Mouse (Mus musculus) gastrocnemius, postnatal 36 days (tissue): ENCODE measurements around the gene Clgn. TPM values are rescaled to one million over a fixed set of nuclear protein-coding genes. Genes with fewer than 3 reads are reported as not detected.
"Not testable (repeated sequence)": the region's sequence is repeated elsewhere in the genome, so short reads cannot be mapped to it uniquely, and the experiment has no call there.

Source experiments
- DNase-seq, 2 experiments: peaks; one replicate each; pipeline ENCODE4 v3.0.0; 2022
- intact Hi-C: fragments of 180-260 bp; cut with DNase I; formaldehyde crosslinking; loops from one replicate; pipeline ENCODE4 v1.15.1; 2025
- total RNA-seq, 2 experiments: library from RNA; stranded (reverse); gene quantifications; 2 replicates each; pipeline ENCODE4 v1.2.3; 2021

The Clgn gene
- total RNA-seq, 2 experiments from 2014 or later, result not detected

DNA sequence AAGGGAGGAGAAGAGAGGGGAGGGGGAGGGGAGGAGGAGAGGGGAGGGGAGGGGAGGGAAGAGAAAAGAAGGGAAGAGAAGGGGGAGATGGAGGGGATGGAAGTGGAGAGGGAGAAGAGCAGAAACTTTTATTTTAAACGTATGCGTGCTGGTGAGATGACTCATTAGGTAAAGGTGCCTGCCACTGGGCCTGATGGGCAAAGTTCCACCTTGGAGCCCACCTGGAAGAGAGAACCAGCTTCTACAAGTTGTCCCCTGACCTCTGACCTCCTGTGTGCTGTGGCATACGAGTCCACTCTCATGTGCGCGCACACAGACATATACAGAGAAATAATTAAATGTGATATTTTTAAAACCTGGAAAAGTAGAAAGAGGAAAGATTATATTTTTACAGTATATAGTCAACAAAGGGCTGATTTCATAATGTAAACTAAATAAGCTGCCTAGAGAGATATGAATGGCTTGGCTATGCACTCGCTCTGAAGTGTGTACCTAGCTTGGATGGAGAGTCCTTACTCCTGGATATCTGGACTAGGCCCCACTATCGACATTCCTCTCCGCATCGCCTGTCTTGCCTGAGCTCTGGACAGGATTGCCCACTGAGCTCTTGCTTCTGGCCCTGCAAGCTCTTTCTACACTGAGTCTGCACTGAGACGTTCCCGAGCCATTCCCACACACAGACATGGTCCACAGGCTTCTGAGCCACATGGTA is 29.3 kb downstream of the Clgn start:
- no peak for DNase-seq
- intact Hi-C loops, result no loop called here

DNA sequence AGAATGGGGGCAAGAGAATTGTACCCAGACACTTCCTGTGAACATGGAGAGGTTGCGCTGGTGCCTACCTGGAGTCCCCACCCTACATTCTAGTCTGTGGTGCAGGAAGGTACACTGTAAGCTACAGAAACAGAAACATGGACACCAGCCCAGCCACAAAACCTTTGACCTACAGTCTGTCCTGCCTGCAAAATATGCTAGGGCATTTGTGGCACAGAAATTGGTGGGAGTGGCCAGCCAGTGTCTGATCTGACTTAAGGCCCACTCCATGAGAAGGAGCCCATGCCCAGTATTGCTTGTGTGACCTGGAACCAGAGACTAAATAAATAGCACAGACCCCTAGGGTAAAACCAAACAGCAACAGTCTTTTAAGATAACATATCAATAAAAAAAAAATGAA is 31.7 kb downstream of the Clgn start:
- intact Hi-C loops, result no loop called here
- DNase-seq, result no peak

DNA sequence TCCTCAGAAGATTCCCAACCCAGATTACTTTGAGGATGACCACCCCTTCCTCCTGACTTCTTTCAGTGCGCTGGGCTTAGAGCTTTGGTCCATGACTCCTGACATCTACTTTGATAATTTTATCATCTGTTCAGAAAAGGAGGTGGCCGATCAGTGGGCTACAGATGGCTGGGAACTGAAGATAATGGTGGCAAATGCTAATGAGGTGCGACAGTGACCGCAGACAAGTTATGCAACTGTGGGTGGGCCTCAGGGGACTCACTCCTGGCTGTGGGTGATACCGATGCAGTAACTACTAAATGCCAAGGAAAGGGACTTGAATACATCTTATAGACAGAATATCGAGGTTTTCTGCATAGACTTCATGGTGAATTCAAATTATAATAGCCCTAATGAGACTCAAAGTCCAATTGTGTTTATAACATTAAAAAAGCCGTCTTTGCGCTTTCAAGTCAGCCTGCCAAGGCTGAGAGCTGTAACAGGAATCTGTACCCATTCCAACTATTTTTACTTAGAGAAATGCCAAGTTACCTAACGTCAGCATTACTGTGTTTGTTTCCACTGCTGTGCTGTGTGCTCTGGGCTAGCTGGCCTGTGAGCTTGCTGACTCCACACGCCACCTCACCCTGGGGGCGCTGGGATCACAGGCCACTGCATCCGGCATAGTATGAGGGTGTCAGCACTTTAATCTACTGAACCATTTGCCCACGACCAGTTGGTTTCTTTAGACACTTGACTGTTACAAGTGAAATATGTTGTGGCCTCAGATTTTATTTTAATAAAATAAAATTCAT is 33.6 kb downstream of the Clgn start:
- intact Hi-C loops, result no loop called here
- DNase-seq, result no peak

DNA sequence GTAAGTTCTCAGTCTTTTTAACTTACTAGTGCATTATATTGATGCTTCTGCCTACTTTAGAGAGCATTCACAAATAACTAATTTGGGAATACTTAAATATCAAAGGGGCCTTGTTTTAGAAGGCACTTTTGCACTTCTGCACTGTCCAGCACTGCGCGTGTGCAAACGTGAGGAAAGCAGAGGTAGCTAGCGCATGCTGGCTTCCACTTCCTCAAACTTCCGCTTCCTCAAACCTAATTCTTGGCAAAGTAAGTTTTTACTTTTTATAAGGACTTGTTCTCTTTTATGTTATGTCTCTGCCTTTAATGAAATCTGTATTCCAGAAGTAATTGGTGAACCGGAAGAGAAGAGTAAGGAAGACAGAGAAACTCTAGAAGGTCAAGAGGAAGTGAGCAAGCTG is 35.5 kb downstream of the Clgn start:
- no peak for DNase-seq
- intact Hi-C loops, result no loop called here

DNA sequence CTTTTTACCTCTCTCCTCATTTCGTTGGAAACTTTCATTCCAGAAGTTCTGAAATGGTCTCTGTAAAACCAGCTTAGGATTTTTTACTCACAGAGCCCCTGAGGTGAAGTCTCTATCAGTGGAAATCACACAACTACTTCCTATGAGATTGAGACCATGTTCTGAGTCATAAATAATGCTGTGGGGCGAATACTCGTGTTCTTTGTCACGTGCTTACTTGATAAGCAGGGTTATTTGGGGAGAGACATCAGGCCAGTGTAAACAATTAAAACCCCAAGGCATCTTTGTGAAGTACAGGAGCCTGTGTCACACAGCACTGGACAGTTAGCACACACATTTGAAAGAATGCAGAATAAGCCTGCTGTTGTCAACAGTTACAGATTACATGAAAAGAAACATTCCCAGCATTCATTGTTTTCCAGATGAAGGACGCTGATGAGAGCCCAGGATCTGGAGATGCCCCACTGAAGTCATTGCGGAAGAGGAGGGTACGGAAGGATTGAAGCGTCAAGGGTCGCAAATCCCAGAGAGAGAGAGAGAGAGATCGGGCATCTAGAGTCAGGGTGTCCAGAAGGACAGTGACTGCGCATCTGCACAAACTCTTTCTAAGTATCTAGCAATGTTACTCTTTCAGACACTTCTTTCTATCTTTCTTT is 36.6 kb downstream of the Clgn start:
- intact Hi-C loops, result no loop called here
- DNase-seq, result no peak

DNA sequence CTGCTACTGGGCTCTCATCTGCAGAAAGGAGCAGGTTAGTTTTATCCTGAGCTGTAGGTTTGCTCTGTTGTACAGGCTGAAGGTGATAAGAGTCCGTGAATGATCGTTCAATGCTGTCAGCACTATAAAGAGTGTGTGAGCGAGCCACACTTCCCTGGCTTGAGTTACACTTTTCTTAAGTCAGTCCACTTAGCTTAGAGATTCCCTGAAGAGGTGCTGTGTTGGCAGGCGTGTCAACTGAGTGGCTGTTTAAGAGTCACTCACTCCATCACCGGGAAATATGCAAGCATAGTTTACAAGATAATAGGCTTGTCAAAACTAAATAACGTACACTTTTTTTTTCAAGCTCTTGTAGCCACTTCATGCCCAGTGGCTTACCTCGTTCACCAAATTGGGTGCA is 37.3 kb downstream of the Clgn start:
- intact Hi-C loops, result no loop called here

DNA sequence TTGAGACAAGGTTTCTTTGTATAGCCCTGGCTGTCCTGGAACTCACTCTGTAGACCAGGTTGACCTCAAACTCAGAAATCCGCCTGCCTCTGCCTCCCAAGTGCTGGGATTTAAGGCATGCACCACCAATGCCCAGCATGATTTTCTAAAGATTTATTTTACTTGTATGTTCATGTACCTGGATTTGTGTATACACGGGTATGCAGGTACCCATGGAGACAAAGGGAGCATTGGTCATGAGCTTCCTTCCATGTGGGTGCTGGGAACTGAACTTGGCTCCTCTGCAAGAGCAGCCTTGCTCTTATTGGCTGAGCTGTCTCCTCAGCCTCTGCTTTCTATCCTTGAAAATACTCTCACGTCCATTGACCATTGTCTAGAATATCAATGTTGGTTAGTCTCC is 39.0 kb downstream of the Clgn start:
- DNase-seq, intact Hi-C loops: not testable (repeated sequence)

More for the DNA sequence above, 37.3 kb downstream of the Clgn start:
- DNase-seq, result no peak

DNA sequence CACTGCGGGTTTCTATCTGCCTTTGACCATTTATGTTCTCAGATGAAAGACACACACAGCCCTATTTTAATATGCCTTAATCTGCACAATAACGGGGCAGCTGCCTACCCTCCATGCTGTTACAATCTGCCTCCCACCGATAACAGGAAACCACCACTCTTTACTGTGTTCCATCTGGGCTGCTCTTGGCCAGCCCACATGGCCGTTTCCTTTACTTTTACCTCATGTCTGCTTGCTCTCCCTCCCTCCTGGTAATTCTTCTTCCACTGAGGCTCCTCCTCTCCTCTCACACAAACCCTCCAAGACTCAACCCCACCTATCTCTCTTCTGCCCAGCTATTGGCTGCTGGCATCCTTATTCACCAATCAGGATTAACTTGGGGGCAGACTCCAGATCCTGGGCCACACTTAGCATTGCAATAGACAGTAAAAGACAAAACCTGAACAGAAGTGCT is 39.4 kb downstream of the Clgn start:
- intact Hi-C loops, result no loop called here
- no peak for DNase-seq

DNA sequence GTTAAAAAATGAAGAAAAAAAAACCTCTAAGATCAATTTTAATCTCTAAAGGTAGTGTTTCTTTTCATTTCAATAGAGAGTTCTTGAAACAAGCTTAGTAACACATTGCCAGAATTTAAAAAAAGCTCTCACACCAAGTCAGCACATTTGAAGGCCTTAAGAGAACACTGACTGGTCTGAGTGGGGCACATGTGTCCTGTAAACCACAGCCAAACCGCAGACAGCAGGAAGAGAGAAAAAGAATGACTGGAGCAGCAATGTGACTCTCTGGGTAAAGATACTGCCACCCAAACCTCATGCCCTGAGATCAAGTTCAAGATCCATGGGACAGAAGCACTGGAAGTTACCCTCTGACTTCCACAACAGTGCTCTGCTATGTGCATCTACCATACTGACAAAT is 47.4 kb downstream of the Clgn start:
- intact Hi-C loops, result no loop called here

DNA sequence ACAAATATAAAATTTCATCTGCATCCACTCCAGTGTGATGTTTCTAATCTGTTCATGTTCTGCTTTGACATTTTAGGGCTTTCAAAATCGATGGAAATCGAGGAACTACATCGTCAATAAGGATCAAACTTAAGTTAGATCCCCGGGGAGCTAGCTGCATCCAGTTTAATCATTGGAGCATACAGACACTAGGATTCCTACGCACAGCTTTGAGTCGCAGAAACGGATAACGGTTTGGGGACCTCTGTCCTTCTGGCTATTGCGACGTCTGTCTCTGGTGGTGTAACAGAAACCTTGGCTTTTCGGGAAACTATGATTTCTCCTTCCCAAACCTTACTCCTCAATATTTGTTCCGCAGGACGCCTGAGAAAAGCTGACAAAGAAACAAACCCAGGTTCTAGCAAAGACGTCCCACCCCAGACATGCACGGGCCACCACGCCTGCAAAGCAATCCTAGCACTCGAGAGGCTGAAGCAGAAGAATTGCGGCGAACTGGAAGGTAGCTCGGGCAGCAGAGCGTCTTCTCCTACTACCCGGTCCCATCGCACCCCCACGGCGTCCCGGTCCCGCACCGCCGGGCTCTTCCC is 52.1 kb downstream of the Clgn start:
- intact Hi-C loops, result loop anchor here (10.0 kb wide), 1 partner anchor 123 kb away; the partner anchor contains the start of gene Ndufb7
- no peak for DNase-seq

More for the DNA sequence above, 47.4 kb downstream of the Clgn start:
- DNase-seq, result no peak

DNA sequence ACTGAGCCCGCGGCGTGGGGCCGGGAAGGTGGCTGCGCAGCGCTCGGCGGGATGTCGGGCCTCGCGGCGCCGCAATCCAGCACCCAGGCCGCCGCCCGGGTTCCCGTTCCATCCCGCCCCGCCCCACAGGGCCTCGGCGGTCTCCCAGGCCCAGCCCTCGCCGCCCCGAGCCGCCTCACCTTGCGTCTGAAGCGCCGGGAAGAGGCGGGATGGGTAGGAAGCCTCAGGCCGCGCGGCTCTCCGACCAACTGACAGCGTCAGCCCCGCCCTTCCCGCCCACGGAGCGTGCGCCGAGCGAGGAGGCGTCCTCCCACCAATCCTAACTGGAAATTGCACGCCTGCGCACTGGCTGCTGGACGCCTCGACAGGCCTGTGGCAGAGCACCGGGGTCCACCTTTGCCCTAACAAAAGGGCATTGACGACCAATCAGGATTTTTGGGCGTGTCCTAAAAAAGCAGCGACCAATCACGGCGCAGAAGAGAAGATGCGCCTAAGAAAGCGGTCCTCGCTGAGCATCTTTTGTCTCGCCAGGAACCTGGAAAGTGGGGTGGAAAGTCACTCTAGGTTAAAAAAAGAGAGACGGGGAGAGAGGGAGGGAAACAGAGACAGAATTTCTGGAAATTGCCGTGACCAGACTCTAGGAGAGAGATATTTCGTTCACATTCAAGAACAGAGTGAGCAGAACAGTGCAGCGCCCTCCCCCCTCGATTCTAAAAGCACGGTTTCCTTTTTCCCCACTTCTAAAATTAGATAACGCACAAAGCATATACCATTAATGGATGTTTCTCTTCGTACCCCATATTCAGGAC is 52.8 kb downstream of the Clgn start:
- intact Hi-C loops, result loop anchor here (10.0 kb wide), 1 partner anchor 122 kb away; the partner anchor contains the start of gene Ndufb7
- DNase-seq, result peak; percentile 90 to 99

DNA sequence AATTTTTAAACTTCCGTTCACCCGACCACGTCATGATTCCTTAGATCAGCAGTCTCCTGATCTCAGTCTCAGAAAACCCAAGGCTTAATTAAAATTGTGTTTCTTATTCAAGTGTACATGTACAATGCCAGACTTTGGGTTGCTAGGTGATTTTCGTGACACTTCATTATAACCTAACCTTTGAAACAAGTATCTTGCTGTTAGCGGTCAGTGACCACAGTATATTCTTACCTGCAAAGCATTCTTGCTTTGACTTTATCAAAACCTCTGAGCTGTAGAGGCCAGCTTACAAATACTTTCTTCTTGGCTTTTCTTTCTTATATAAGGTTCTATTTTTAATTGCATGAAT is 53.4 kb downstream of the Clgn start:
- intact Hi-C loops, result loop anchor here (10.0 kb wide), 1 partner anchor 122 kb away; the partner anchor contains the start of gene Ndufb7
- DNase-seq, result no peak

DNA sequence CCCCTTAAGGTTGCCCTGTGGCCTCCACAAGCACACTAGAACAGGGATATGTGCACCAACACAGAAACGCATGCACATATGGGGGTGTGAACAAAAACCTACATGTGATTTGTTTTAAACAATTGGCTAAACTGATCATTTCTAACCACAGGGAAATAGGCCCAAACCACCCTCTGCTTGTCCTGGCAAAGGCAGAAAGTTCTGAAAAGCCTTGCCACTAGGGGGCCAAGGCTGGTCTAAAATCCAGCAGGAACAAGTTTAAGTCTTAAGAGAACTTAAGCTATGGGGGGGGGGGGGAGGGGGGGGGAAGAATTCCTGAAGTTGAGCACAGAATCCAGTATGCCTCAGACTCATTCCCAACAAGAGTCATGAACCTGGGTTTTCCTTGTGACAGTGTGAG is 60.3 kb downstream of the Clgn start:
- intact Hi-C loops, result loop anchor here (10.0 kb wide), 1 partner anchor 115 kb away; the partner anchor contains the start of gene Ndufb7
- no peak for DNase-seq

DNA sequence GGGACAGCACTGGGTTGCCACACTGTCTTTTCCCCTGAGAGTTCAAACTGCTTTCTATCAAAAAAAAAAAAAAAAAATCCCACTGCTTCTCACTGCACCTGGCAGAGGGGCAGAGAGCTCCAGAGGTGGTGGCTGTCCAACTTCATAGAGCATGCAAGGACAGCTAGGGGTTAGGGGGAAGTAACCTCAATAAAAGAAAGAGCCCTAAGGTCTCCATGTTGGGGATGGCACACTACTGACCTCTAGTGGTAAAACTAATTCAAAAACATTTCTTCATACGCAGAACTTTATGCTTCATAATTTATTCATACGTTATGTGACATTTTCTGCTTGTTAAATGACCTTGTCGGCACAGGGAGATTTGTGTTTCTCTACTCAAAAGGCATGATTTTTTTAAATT is 61.4 kb downstream of the Clgn start:
- no peak for DNase-seq

DNA sequence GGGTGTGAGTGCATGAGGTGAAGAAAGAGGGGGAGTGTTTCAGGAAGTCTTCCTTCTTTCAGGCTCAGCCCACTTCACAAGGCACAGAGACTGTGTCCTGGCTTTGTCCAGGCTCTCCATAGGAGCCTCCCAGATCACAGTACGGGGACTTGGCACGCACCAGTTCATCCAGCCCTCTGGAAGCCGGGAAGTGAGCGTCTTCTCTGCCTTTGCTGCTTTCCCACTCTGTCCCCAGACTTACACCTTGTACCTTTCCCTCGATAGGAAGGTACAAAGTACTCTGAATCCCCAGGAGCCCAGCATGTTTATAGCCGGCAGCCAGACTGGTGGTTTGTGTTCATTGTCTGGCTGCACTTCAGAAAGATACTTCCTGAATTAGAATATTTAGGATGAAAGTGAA is 67.5 kb downstream of the Clgn start:
- intact Hi-C loops, result no loop called here
- no peak for DNase-seq

More for the DNA sequence above, 61.4 kb downstream of the Clgn start:
- intact Hi-C loops, result no loop called here

DNA sequence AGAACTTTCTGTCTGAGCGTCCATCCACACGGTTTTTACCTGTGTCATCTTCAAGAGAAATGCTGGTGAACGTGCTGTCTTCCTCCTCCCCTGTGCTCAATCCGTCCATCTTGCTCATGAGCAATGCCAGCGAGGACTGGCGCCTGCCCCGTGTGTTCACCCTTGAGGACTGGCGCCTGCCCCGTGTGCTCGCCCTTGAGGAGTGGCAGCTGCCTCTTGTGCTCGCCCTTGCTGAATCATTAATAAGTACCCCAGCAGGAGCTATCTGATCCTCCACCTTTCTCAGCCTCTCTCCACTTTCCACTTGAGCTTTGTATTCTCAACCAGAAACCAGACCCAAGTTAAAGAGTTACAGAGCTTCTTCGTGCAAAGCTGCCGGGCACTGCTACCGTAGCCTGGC is 68.6 kb downstream of the Clgn start, which contains the start of gene Scoc:
TSS of gene Scoc (minus strand) at position 170 of the 400 bp plus-strand sequence.
- intact Hi-C loops, result no loop called here
- DNase-seq, result no peak

DNA sequence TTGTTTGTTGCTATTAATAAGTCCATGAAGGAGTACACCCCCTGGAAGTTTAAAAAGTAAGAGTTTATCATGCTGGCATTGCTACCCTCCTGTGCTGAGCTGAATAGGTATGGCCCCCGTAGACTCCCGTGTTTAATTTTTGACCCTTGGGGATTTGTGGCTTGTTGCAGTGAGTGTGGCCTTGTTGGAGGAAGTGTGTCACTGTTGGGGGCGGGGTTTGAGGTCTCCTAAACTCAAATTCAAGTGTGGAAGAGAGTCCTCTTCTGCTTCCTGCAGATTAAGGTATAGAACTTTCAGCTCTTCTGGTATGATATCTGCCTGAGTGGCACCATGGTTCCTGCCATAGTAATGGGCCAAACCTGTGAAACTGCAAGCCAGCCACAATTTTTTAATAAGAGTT is 69.9 kb downstream of the Clgn start:
- intact Hi-C loops, result no loop called here
- DNase-seq, result no peak
